Mouse (Mus musculus): Measurements from ENCODE around the gene Bcl2l15. TPM values are rescaled to one million over a fixed set of nuclear protein-coding genes. Genes with fewer than 3 reads are reported as not detected.
A peak's percentile ranks its signal among the peaks of the same experiment; 100 is the strongest.
"Not testable (repeated sequence)": the region's sequence is repeated elsewhere in the genome, so short reads cannot be mapped to it uniquely, and the experiment has no call there.

Gene Bcl2l15
- total RNA-seq, 2 experiments from 2014 or later: 0.36 to 0.66 TPM

DNA sequence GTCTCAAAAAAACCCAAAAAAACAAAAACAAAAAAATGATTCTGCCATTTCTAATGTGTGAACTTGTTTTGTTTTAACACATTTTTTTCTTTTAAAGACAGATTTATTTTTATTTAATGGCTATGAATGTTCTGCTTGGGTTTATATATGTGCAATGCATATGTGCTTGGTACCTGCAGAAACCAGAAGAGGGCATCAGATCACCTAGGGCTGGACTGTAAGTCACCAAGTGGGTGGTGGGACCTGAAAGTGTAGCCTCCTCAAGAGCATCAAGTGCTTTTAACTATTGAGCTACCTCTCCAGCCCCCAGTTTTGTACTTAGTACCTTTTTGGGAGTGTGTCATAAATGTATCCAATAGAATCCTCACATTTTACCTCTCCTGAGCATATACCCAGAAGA, 4.9 kb upstream of the Bcl2l15 start:
- no peak for DNase-seq (ENCODE audit: low spot score in 2 of 2)
- intact Hi-C loops (cut with DNase I): no loop called here

DNA sequence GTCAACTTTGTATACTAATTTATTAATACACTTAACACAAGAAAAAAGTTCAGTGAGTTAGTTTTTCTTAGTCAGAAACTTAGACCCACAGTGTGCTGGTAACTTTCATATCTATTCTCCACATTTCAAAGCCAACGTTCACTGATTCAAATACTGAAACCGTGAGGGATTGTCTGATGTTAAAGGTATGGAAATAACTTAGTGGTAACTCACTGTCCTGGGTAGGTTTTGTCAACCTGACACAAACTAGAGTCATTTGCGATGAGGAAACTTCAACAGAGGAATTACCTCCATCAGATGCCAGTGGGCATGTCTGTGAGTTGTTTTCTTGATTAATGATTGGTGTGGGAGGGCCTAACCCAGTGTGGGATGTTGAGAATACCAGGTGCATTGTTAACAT, 3.4 kb upstream of the Bcl2l15 start:
- intact Hi-C loops (cut with DNase I): no loop called here
- no peak for DNase-seq (ENCODE audit: low spot score in 2 of 2)

DNA sequence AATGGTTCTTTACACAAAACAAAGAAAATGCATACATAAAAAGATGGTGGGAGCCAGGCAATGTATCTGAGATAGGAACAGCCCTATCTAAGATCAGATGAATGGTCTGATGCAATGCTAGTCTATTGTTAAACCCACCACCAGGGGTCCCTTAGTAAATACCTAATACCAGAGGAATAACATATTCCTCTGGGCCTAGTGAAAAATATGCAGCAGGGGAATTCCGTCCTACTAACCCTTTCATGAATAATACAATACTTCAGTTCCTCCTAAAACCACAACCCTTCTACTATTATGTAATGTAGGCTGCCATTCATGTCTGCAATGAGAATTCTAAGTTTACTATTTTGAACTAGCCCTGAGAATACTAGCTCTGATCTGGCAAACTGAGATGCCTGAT, 1.7 kb upstream of the Bcl2l15 start:
- DNase-seq (ENCODE audit: low spot score in 2 of 2); intact Hi-C loops (cut with DNase I): not testable (repeated sequence)

DNA sequence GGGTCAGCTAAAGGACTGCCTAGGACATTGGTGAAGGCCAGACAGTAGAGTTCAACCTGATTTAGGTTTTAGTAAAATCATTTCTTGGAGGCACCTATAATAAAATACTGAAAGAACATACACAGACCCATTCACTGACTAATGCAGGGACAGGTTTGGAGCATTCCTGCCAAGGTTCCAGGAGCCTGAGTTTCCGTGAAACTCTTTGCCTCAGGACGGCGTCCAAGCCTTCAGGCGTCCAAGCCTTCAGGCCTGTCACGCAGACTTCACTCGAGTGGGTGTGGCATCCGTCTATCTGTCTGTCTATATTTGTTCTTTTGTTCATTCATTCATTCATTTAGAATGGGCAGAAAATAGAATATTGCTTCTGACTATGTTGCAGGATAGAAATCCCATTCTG, 1.3 kb upstream of the Bcl2l15 start:
- DNase-seq (ENCODE audit: low spot score in 2 of 2): no peak
- intact Hi-C loops (cut with DNase I): no loop called here

DNA sequence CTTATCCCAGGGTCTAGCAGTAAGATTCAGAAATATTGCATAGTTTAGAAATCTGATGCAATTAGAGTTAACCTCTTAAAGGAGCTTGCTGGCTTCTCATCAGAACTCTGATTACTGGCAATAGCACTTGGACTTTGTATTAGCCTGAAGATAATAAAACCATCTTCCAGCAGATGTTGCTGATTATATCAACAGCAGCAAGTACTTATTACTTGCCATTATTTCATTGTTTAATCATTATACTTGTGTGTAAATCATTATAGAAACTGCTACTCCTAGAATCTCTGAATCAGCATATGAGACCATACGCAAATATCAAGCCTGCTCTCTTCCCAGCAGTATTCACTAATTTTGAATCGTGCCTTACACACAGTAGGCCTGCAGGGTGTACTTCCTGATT, 1.6 kb downstream of the Bcl2l15 start:
- intact Hi-C loops (cut with DNase I): no loop called here
- no peak for DNase-seq (ENCODE audit: low spot score in 2 of 2)

DNA sequence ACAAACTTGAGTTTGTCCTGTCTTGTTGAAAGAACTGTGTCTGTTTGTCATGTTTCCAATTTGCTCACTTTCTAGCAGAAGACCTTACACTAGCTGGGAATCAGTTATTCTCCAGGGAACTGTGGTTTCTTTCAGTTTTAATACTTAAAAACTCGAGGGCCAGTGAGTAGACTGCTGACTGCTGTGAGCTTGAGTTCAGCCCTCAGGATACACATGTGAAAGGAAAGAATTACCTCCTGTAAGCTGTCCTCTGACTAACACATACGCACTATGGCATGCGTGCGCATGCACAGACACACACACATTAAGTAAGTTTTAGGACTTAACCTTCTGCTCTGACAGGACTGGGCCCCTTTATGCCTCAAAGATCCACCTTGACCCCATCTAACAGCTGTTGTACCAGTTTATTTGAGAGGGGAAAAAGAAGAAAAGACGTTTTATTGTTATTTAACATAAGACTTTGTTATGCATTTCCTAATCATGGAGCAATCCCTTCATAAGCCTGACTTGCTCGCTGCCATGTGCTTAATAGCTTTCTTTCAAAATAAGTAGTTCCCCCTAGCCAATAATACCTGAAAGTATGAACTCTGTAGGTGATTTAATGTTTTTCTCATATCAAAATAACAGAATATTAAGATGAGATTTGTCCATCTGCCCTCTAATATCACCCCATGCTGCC, 3.0 kb downstream of the Bcl2l15 start:
- DNase-seq (ENCODE audit: low spot score in 2 of 2): no peak
- intact Hi-C loops (cut with DNase I): no loop called here

DNA sequence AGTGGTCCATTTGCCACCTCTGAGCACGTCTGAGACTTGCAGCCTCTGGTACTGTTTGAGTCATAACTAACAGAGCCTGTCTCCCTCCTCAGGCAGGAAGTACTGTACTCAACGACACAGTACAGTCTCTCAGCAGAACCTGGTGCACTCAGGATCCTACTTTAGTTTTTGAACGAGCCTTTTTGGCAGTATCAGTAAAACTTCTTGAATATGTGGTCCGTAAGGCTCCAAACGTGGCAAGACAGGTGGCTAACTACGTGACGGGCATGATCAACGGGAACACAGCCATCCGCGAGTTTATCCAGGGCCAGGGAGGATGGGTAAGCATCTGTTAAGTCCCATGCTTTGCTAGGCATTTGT, 3.5 kb downstream of the Bcl2l15 start:
- intact Hi-C loops (cut with DNase I): no loop called here
- DNase-seq (ENCODE audit: low spot score in 2 of 2): no peak

DNA sequence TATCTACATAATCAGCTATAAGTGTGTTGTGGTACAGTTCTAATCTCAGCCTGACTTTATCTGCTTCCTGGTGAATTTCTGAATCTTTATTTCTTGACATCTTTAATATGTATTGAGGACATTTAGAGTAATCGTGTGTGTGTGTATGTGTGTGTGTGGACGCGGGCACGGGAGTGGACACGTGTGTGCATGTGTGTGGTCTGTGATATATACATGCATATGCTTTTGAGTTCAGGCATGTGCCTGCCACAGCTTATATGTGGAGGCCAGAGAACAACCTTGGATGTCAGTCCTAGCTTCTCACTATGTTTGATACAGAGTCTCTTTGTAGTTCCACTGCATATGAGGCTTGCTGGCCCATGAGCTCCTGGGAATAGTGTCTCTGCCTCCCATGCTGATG, 4.1 kb downstream of the Bcl2l15 start:
- intact Hi-C loops (cut with DNase I): no loop called here
- DNase-seq (ENCODE audit: low spot score in 2 of 2): no peak

DNA sequence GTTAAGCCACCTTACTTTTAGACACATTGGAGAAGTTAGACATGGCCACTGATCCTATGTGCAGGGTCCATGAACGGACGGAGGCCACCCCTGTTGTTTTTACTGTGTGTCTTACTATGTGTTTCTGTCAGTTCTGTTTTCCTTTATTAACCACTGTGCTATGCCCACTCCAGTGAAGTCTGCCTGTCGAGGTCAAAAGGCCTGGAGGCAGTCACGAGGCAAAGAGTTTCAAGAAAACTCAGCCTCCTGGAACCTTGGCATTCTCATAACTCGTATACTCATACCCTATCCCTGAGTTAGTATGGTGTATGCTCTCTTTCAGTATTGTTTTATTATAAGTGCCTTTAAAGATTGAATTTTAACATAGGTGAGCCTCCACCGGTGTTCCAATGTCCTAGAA, 7.3 kb downstream of the Bcl2l15 start:
- no peak for DNase-seq (ENCODE audit: low spot score in 2 of 2)
- intact Hi-C loops (cut with DNase I): no loop called here

DNA sequence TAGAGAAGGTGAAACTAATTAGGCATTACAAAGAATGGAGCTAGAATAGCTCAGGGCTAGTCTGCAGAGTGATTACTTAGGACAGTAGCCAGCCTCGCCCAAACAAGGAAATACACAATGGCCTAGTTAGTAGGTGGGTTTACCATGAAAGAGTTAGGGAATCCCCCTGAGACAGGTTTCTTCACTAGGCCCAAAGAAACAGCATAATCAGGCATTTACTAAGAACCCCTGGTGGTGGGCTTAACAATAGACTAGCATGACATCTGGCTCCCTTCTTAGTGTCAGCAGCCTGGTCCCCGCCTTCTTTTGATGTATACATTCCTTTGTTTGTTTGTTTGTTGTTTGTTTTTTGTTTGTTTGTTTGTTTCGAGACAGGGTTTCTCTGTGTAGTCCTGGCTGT, 7.8 kb downstream of the Bcl2l15 start:
- intact Hi-C loops (cut with DNase I); DNase-seq (ENCODE audit: low spot score in 2 of 2): not testable (repeated sequence)

DNA sequence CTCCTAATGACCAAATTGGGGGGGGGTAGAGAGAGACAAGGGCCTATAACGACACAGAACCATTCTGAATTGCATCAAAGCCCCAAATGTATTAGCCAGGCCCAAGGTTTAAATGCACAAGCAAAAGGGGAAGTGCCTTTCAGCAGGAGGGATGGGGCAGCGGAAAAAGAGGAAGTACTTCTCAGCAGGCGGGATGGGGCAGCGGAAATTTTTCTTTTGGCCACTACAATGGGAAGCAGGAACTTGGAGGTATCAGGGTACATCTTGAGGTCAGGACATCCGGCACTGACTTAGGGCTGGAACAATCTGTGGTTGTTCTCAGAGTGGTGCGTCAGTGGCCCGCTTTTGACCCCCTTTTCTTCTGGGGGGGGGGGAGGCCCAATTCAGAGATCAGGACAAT, 8.5 kb downstream of the Bcl2l15 start:
- DNase-seq (ENCODE audit: low spot score in 2 of 2); intact Hi-C loops (cut with DNase I): not testable (repeated sequence)

DNA sequence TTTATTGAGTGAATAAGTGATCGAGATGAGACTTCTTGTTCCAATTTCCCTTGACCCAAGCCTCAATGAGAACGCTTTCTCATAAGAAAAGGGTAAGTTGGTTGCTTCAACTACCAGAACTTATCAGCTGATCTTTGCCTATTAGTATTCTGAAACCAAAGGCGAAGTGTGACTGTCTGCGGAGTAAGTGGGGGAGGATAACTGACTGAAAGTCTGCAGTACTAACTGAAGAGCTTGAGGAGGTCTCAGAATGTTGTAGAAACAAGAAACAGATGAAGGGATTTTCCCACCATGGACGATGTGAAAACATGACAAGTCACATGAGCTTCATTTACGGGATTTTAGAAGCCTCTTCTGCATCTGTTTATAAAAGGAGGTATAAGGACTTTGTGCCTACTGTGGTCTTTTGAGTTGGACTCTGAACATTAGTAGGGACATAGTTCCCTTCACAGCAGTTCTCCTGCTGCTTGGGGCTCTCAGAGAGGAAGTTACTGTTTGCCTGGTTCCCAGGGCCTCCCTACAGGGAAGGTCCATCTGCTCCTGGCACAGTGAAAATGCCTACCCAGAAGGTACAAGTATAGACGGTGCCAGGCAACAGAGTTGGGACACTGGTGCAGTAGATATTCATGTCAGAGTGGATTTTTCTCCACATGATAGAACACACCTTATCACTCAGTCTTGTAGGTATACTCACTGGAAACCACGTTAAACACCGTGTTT, 18.4 kb downstream of the Bcl2l15 start:
- intact Hi-C loops (cut with DNase I): no loop called here

DNA sequence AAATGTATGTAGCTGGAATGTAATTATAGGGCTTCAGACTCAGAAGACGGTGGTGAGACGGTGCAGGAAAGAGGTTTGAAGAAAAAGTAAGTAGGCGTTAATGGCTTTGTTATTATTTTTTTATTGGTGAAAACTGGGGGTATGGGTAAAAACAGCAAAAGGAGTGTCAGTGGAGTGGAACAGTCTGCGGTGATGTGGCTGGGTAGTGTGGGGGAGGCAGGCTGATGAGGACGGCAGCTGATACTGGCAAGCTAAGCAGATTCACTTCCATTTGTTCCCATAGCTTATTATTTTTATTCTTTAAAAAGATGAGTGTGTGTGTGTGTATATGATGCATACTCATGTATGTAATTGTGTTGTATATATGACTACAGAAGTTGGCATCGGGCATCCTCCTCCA, 19.1 kb downstream of the Bcl2l15 start:
- intact Hi-C loops (cut with DNase I): no loop called here

More for the DNA sequence above, 18.4 kb downstream of the Bcl2l15 start:
- DNase-seq (ENCODE audit: low spot score in 2 of 2): no peak

DNA sequence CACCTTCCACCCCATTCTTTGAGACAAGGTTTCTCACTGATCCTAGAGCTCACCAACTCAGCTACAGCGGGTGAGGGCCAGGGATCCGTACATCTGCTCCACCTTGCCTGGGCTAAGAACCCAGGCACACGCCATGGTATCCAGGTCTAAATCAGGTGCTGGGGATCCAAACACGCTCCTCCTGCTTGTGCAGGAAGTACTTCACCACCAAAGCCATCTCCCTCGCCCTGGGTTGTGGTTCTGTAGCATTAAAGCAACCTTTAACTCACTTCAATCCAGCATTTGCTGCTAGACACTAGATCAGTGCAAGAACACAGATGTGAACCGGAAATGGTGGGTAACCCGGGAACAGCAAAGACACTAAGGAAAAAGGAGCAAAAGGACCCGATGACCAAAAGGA, 19.5 kb downstream of the Bcl2l15 start:
- intact Hi-C loops (cut with DNase I): no loop called here
- no peak for DNase-seq (ENCODE audit: low spot score in 2 of 2)

More for the DNA sequence above, 19.1 kb downstream of the Bcl2l15 start:
- DNase-seq (ENCODE audit: low spot score in 2 of 2): no peak

DNA sequence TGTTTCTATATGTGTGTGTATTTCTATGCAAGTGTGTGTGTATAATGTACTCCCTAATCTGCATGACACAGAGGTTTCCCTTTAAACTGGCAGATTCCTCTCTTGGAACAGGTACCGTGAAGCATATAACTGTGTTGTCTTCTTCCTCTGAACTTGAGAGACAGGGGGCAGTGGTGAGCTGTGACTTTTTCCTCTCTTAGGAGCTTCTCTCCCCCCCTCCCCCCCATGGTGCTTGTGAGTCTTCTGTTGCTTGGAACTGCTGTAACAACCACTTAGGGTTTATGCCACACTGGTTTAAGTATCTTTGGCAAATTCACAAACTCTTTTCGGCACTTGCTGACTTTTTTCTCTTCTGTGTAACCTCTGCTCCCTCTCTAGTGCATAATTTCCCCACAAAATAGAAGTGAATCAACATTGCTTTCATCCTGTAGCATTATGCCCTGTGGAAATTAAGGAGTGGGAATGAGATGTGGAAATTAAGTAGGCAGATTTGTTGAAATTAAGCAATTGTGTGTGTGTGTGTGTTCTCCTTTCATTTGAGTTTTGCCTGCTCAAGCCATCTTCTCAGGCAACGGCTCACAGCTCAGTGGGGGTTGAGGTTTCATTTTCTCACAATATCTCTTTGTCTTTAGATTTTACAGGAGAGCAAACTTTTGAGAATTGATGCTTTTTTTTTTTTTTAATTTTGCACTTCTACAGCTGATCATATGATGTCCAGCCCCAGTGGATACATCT, 20.3 kb downstream of the Bcl2l15 start:
- DNase-seq (ENCODE audit: low spot score in 2 of 2): peak; percentile 59 to 63
- intact Hi-C loops (cut with DNase I): no loop called here

DNA sequence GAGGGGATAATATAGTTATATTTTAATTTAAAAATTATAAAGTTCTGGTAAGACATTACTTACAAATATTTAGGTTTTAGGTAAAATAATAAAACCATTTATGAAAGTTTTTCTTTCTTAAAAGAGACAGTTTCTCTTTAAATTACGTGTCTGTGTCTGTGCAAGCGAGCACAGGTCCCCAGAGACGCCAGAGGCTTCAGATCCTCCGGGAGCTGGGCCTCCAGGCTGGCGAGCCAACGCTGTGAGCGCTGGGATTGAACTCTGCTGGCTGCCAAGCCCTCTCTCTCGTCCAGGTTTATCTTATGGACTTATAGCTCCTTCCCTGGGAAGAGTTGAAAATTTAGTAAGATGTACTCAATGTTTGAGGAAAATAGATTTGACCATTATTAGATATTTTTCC, 21.4 kb downstream of the Bcl2l15 start:
- DNase-seq (ENCODE audit: low spot score in 2 of 2): no peak
- intact Hi-C loops (cut with DNase I): no loop called here

DNA sequence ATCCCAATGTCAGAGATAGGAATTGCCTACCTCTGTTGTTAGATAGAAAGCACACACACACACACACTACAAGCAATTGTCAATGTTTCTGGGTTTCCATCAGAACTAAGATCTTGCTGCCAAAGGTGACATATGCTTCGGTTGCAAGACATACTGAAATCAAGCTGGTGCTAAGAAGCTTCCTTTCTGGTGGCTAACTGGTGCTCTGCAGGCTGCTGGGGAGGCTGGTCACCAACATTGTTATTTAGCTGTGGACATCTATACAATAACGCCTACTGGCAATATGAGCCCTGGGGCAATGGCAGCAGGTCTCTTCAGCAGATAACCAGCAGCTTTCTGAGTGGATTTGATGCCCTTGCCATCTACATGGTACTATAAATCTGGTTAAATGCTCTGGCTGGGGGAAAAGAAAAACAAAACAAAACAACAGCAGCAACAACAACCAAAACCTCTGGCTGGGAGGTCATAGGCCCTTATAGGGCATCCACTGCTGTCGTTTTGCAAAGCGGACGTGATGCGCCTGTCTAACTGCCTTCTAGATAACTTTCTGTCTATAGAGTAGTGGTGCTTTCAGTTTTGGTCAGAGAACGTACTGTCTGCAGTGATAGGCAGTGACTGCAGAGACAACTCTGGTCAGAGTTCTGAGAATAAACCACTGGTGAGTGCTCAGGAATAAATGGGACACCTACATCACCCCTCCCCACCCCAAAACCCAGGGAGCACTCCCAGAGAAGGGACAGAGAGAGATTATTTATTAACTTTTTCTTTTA, 24.8 kb downstream of the Bcl2l15 start:
- DNase-seq (ENCODE audit: low spot score in 2 of 2): no peak
- intact Hi-C loops (cut with DNase I): no loop called here

DNA sequence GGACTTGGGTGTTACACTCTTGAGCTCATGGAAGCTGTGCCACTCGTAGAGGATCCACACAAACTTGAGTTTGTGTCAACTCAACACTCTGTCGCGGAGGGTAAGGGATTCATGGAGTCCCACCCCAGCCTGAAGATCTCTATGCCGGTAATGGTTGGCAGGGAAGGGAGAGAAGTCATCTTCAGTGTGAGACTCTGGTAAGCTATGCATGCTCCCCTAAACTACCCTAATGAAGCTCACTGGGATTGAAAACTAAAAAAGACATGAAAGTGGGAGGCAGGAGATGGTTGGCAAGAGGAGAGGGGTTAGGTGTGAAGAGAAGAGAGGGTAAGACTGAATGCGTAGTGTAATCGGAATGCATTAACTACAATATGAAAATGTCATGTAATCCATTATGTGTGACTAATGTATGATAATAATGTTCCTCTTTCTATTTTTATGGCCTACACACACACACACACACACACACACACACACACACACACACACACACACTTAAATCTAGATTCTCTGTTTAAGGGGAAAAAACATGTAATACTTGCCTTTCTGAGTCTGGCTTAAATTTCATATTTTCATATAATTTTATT, 25.7 kb downstream of the Bcl2l15 start:
- intact Hi-C loops (cut with DNase I): no loop called here

More for the DNA sequence above, 25.7 kb downstream of the Bcl2l15 start:
- DNase-seq (ENCODE audit: low spot score in 2 of 2): no peak
